Mouse (Mus musculus): ENCODE measurements at regions not wholly inside any gene's neighbourhood (a gene's known extent, or its start where the extent isn't known, plus 50 kb on each side); places are given as distances from the start of the nearest gene placed in this dataset.

- DNase-seq: no peak
Measured at GRCm38 (mm10) chr17:7467638-7468037, 82.4 kb upstream of the Unc93a2 start.

- DNase-seq: no peak
Measured at GRCm38 (mm10) chr17:7464901-7465300, 79.6 kb upstream of the Unc93a2 start.

GRCm38 (mm10) chr17:7461164-7461563, 75.9 kb upstream of the Unc93a2 start:
- peak; percentile 2 for DNase-seq

- no peak for DNase-seq
Measured at GRCm38 (mm10) chr17:7456939-7457338, 71.7 kb upstream of the Unc93a2 start.

GRCm38 (mm10) chr17:7443822-7444221, 58.6 kb upstream of the Unc93a2 start:
- DNase-seq: no peak

- no peak for DNase-seq
Measured at GRCm38 (mm10) chr17:7435075-7435474, 49.8 kb upstream of the Unc93a2 start.

Data from cerebellum, adult 9-11 months (tissue).